Mouse (Mus musculus) left cerebral cortex, postnatal 25 days (tissue): ENCODE data around the gene Grn. TPM values are rescaled to one million over a fixed set of nuclear protein-coding genes. Genes with fewer than 3 reads are reported as not detected.

ENCODE experiments used
- DNase-seq, 2 experiments: peaks; one replicate each; pipeline ENCODE4 v3.0.0; 2022; ENCODE audit warnings: low spot score in 2 of 2, mixed read lengths in 1 of 2
- intact Hi-C: fragments of 180-260 bp; cut with DNase I; formaldehyde crosslinking; loops from one replicate; pipeline ENCODE4 v1.15.1; 2025
- microRNA-seq, 2 experiments: library from miRNA; unstranded; fragments of <30 nt; microRNA quantifications; one replicate each; pipeline ENCODE4 v1.2.0; 2022
- total RNA-seq, 2 experiments: library from RNA; stranded (reverse); gene quantifications; 2 replicates each; pipeline ENCODE4 v1.2.3; 2021

Grn gene
- total RNA-seq, 2 experiments from 2014 or later: 58.3 to 71.3 TPM

DNA sequence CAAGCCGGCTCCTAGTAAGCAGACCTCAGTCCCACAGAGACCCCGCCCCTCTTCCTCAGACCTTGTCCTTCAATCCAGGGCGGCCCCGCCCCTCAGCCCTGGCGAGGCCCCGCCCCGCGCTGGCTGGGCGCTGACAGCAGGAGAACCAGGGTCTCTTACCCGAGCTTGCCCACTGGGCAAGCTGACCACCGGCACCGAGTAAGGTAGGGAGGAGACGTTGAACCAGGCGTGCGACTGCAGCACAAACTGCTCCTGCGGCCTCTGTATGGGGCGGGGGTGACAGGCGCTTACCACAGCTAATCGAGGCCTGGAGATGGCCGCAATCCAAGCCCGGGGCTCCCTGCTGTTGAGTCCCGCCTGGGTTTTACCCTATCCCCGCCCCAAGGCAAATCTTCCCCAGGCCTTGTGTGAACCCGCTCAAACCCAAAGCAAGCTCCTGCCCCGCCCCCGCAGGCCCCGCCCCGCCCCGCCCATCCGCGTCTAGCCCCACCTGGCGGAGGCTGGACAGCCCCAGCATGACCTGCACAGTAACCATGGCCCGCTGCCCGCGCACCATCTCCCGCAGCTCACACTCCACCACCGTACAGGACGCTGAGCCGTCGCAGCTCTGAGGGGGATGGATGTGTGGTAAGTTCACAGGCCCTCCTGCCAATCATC lies 25.8 kb downstream of the Grn start:
- intact Hi-C loops: no loop called here
- peak; percentile 49 to 54 for DNase-seq

GRCm38 (mm10) chr11:102460541-102460940 lies 30.4 kb downstream of the Grn start:
- intact Hi-C loops: no loop called here
- no peak for DNase-seq

- intact Hi-C loops: no loop called here
- no peak for DNase-seq
These were observed 31.6 kb downstream of the Grn start for GRCm38 (mm10) chr11:102461764-102462163.

- DNase-seq: no peak
- intact Hi-C loops: no loop called here
These were observed 34.8 kb downstream of the Grn start for GRCm38 (mm10) chr11:102464901-102465300.

GRCm38 (mm10) chr11:102465713-102466436 lies 35.8 kb downstream of the Grn start:
- DNase-seq: peak; percentile 69 to 84
- intact Hi-C loops: no loop called here

GRCm38 (mm10) chr11:102467041-102467631 lies 37.0 kb downstream of the Grn start:
- peak; percentile 90 to 95 for DNase-seq
- intact Hi-C loops: no loop called here

- intact Hi-C loops: no loop called here
- no peak for DNase-seq
These were observed 39.7 kb downstream of the Grn start, which contains the start of gene Itga2b for GRCm38 (mm10) chr11:102469648-102470357. Gene Itga2b (minus strand): TSS chr11:102470122.

DNA sequence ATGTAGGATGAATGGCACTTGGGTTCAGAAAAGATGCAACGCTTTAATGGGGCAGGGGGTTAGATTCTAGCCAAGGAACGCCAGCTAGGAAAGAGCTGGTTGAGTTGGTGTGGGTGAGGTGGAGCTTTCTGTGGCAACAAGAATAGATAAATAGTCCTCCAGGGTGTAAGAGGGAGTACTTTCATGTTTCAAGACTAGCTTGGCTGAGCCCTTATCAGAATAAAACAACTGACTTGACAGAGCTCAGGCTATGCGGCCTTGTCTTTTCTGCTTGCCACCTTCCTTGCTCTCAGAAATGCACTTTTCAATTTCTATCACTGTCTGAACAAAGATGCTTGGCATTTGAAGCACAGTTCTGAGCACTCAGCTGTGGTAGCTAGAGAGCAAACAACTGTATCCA lies 44.9 kb downstream of the Grn start:
- intact Hi-C loops: no loop called here
- DNase-seq: no peak

GRCm38 (mm10) chr11:102478671-102479070 lies 48.6 kb downstream of the Grn start:
- intact Hi-C loops: no loop called here
- DNase-seq: no peak

GRCm38 (mm10) chr11:102479581-102479980 lies 49.5 kb downstream of the Grn start:
- DNase-seq: no peak
- intact Hi-C loops: no loop called here

DNA sequence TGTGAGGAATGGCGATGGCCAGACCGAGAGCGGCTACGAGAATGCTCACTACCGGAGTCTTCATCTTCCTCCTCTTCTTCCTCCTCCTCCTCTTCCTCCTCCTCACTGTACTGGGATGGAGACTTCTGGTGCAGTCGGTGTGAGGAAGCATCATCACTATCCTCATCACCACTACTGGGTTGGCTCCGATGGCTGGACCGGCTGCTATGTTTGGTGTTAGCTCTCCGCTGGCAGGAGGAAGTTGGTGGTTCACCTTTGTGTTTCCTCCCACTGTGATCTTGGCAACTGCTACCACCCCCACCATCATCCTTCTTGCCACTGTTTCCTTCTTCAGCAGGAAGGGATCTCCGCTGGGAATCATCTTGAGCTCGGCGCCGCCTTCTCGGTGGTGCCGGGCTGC lies 50.0 kb downstream of the Grn start:
- intact Hi-C loops: no loop called here
- DNase-seq: no peak

GRCm38 (mm10) chr11:102480897-102481296 lies 50.8 kb downstream of the Grn start:
- no peak for DNase-seq
- intact Hi-C loops: no loop called here

- intact Hi-C loops: loop anchor here (2.0 kb wide), 1 partner anchor 167 kb away; no protein-coding TSS in a partner anchor
- peak in 1 of 2 experiments; percentile 50 for DNase-seq
These were observed 51.7 kb downstream of the Grn start for GRCm38 (mm10) chr11:102481779-102482178.

Small RNAs within 50 kb of the gene (microRNA-seq; reads per million reads assigned to microRNA genes)
- 0 reads per million in 2 experiments for gene Mir6930

Other genes with a start within 250 kb of the Grn start
- 10 to 100 TPM; 58.3 to 66.4 TPM for gene Lsm12, start 245.0 kb upstream of the Grn start, total RNA-seq
- 10 to 100 TPM; 55.7 to 61.8 TPM for gene G6pc3, start 240.7 kb upstream of the Grn start, total RNA-seq
- 100 to 1,000 TPM; 243 to 261 TPM for gene Hdac5, start 200.1 kb upstream of the Grn start, total RNA-seq
- 1 to 10 TPM in 1 of 2 experiments, under 1 TPM in 1; 0.94 to 1.1 TPM for gene BC030867, start 181.4 kb upstream of the Grn start, total RNA-seq
- 1 to 10 TPM; 1.2 TPM for gene Asb16, start 161.6 kb upstream of the Grn start, total RNA-seq
- gene Tmub2, start 145.4 kb upstream of the Grn start, total RNA-seq: 10 to 100 TPM; 67.8 to 71.4 TPM
- 100 to 1,000 TPM; 231 to 242 TPM for gene Atxn7l3, start 133.7 kb upstream of the Grn start, total RNA-seq
- 100 to 1,000 TPM; 123 to 127 TPM for gene Ubtf, start 110.6 kb upstream of the Grn start, total RNA-seq
- gene Slc4a1, start 64.1 kb upstream of the Grn start, total RNA-seq: under 1 TPM; 0.62 to 0.73 TPM
- gene Rundc3a, start 36.9 kb upstream of the Grn start, total RNA-seq: 100 to 1,000 TPM; 441 to 469 TPM
- 10 to 100 TPM; 58.8 to 64.8 TPM for gene Slc25a39, start 22.4 kb upstream of the Grn start, total RNA-seq
- gene Fam171a2, start 17.4 kb downstream of the Grn start, total RNA-seq: 100 to 1,000 TPM; 108 to 120 TPM
- 1 to 10 TPM; 2.2 to 3.5 TPM for gene Itga2b, start 39.8 kb downstream of the Grn start, total RNA-seq
- gene Gpatch8, start 126.1 kb downstream of the Grn start, total RNA-seq: 10 to 100 TPM; 46.6 to 55.7 TPM
- gene Gm11627, start 149.1 kb downstream of the Grn start, total RNA-seq: 1 to 10 TPM; 3.8 to 6.0 TPM
- gene Fzd2, start 174.1 kb downstream of the Grn start, total RNA-seq: 10 to 100 TPM in 1 of 2 experiments, 1 to 10 TPM in 1; 9.3 to 11.3 TPM
- not detected for gene Meioc, start 233.4 kb downstream of the Grn start, total RNA-seq